Mouse (Mus musculus) layer of hippocampus, postnatal 14 days (tissue): ENCODE results near the gene Il10ra. TPM values are rescaled to one million over a fixed set of nuclear protein-coding genes. Genes with fewer than 3 reads are reported as not detected.

Experiments used
- DNase-seq, 2 experiments: peaks; one replicate each; pipeline ENCODE4 v3.0.0; 2021 to 2022; ENCODE audit warnings: low spot score in 2 of 2, mixed read lengths in 1 of 2
- microRNA-seq, 2 experiments: library from miRNA; unstranded; fragments of <30 nt; microRNA quantifications; one replicate each; pipeline ENCODE4 v1.2.0; 2021
- total RNA-seq, 2 experiments: library from RNA; stranded (reverse); gene quantifications; 2 replicates each; pipeline ENCODE4 v1.2.3; 2021

The Il10ra gene
- total RNA-seq, 2 experiments from 2014 or later: 2.7 to 3.1 TPM

- DNase-seq: no peak
These were observed 62.8 kb downstream of the Il10ra start for GRCm38 (mm10) chr9:45206121-45206520.

GRCm38 (mm10) chr9:45205143-45205542 lies 63.8 kb downstream of the Il10ra start:
- DNase-seq: no peak

Small RNAs within 50 kb of the gene (microRNA-seq; reads per million reads assigned to microRNA genes)
- gene Mir7086: 0 reads per million in 2 experiments

Other genes starting within 250 kb of the Il10ra start
- gene Mpzl2, start 229.3 kb downstream of the Il10ra start, total RNA-seq: under 1 TPM; 0.36 to 0.53 TPM
- 1 to 10 TPM; 5.7 to 5.8 TPM for gene Mpzl3, start 214.0 kb downstream of the Il10ra start, total RNA-seq
- gene Jaml, start 190.0 kb downstream of the Il10ra start, total RNA-seq: under 1 TPM; 0.24 to 0.39 TPM
- gene Scn2b, start 151.4 kb downstream of the Il10ra start, total RNA-seq: 100 to 1,000 TPM; 162 to 166 TPM
- gene Scn4b, start 130.8 kb downstream of the Il10ra start, total RNA-seq: 1 to 10 TPM; 6.0 to 8.2 TPM
- under 1 TPM in 1 of 2 experiments, not detected in 1; 0.21 TPM for gene BC049352, start 87.1 kb downstream of the Il10ra start, total RNA-seq
- gene Tmprss4, start 65.1 kb downstream of the Il10ra start, total RNA-seq: not detected
- not detected for gene Tmprss13, start 50.0 kb upstream of the Il10ra start, total RNA-seq
- gene Fxyd6, start 101.0 kb upstream of the Il10ra start, total RNA-seq: 100 to 1,000 TPM; 172 to 192 TPM
- 1 to 10 TPM; 7.8 to 8.3 TPM for gene Fxyd2, start 130.5 kb upstream of the Il10ra start, total RNA-seq
- 10 to 100 TPM; 73.7 to 75.4 TPM for gene Dscaml1, start 157.5 kb upstream of the Il10ra start, total RNA-seq